Mouse (Mus musculus) myocyte (in vitro differentiated cells): Measurements from ENCODE around the gene Amhr2. TPM values are rescaled to one million over a fixed set of nuclear protein-coding genes. Genes with fewer than 3 reads are reported as not detected.

ENCODE experiments used
- H3K27me3 ChIP-seq: one replicate; pipeline ENCODE4 v1.6.1; 2011; ENCODE audit not compliant: control insufficient read depth, insufficient read depth, insufficient read length
- H3K36me3 ChIP-seq: one replicate; pipeline ENCODE4 v1.6.1; 2011; ENCODE audit not compliant: control insufficient read depth, insufficient read depth
- H3K4me2 ChIP-seq: one replicate; pipeline ENCODE4 v1.6.1; 2011; ENCODE audit warnings: low read depth, control low read depth
- H3K4me3 ChIP-seq: one replicate; pipeline ENCODE4 v1.5.1; 2011; ENCODE audit warnings: mild to moderate bottlenecking, control low read depth, moderate library complexity
- H3K79me2 ChIP-seq: one replicate; pipeline ENCODE4 v1.6.1; 2011; ENCODE audit not compliant: control insufficient read depth, insufficient read depth
- H3ac ChIP-seq: one replicate; pipeline ENCODE4 v1.6.1; 2011; ENCODE audit not compliant: control insufficient read depth, insufficient read length
- CEBPB ChIP-seq: IDR thresholded peaks from 2 replicates; pipeline ENCODE4 v1.6.1; 2011; ENCODE audit warnings: mild to moderate bottlenecking, moderate library complexity; ENCODE audit not compliant: poor library complexity, insufficient read depth, severe bottlenecking
- E2F4 ChIP-seq: IDR thresholded peaks from one replicate; pipeline ENCODE4 v1.6.1; 2011; ENCODE audit warnings: mild to moderate bottlenecking, control low read depth, moderate library complexity; ENCODE audit not compliant: insufficient read depth
- MAX ChIP-seq: IDR thresholded peaks from one replicate; pipeline ENCODE4 v1.6.1; 2011; ENCODE audit warnings: low read depth, mild to moderate bottlenecking, control low read depth
- MYOD1 ChIP-seq, 3 experiments: IDR thresholded peaks; one replicate each; pipeline ENCODE4 v1.6.1; 2011; ENCODE audit warnings: control low read depth in 2 of 3, low read depth in 2 of 3, mild to moderate bottlenecking in 2 of 3, moderate library complexity in 1 of 3; ENCODE audit not compliant: insufficient read length in 2 of 3, control insufficient read depth in 1 of 3
- MYOG ChIP-seq, 3 experiments: IDR thresholded peaks; one replicate each; pipeline ENCODE4 v1.6.1; 2011; ENCODE audit warnings: control low read depth in 2 of 3, low read depth in 2 of 3, mild to moderate bottlenecking in 2 of 3; ENCODE audit not compliant: insufficient read length in 2 of 3, control insufficient read depth in 1 of 3, insufficient read depth in 1 of 3
- POLR2A ChIP-seq: IDR thresholded peaks from one replicate; pipeline ENCODE4 v1.6.1; 2011; ENCODE audit warnings: low read depth, mild to moderate bottlenecking, control low read depth, moderate library complexity; ENCODE audit not compliant: insufficient read length
- POLR2AphosphoS2 ChIP-seq: IDR thresholded peaks from one replicate; pipeline ENCODE4 v1.6.1; 2011; ENCODE audit warnings: low read depth, control low read depth; ENCODE audit not compliant: insufficient read length
- REST ChIP-seq: IDR thresholded peaks from one replicate; pipeline ENCODE4 v1.6.1; 2011; ENCODE audit warnings: mild to moderate bottlenecking, control low read depth, moderate library complexity; ENCODE audit not compliant: insufficient read depth, insufficient read length
- SRF ChIP-seq: IDR thresholded peaks from one replicate; pipeline ENCODE4 v1.6.1; 2011; ENCODE audit warnings: low read depth; ENCODE audit not compliant: control insufficient read depth, insufficient read length
- TCF12 ChIP-seq: IDR thresholded peaks from one replicate; pipeline ENCODE4 v1.6.1; 2011; ENCODE audit warnings: mild to moderate bottlenecking, control low read depth; ENCODE audit not compliant: poor library complexity, insufficient read depth, severe bottlenecking
- TCF3 ChIP-seq: IDR thresholded peaks from one replicate; pipeline ENCODE4 v1.6.1; 2011; ENCODE audit warnings: low read depth, control low read depth; ENCODE audit not compliant: insufficient read length
- USF1 ChIP-seq: IDR thresholded peaks from one replicate; pipeline ENCODE4 v1.6.1; 2011; ENCODE audit warnings: low read depth, mild to moderate bottlenecking, control low read depth, moderate library complexity
- polyA plus RNA-seq: library from polyadenylated mRNA; unstranded; fragments of >200 nt; fragmentation: generic; extraction: Trizol; gene quantifications from one replicate; pipeline ENCODE4 v1.2.1, GENCODE M21; 2012; ENCODE audit warnings: missing spikeins

The Amhr2 gene
- polyA plus RNA-seq, 1 experiment = 0.32 TPM

DNA sequence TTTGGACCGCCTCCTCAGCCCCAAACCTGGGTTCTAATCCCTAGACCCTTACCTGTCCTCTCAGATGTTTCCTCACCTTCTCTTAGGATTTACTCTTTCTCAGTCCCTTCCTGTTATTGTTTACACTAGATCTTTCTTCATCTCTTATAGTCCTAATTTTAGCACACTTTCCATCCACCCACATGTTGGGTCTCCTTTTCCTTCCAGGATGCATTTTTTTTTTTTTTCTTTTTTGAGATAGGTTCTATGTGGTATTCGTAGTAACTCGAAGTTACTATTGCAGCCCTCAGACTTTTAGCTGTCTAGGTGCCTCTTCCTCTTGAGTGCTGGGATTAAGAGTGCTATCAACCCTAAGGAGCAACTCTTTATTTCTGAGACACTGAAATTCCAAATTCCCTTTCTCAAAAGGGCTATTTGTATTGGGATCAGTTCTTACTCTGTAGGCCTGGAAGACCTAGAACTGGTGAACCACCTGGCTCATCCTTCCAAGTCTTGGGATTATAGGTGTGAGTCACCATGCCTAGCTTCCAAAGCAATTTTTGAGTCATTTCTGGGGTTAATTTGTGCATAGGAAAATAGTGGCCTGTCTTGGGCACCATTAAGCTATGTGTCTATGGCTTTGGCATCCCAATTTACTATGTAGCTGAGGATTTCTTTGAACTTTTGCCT lies 38.1 kb upstream of the Amhr2 start:
- Histone ChIP-seq H3ac (no peak overlapping the region), H3K79me2 (peaks cover 53% of the 10 kb centered on the region), H3K4me2 (peak overlapping the region; percentile 79), H3K36me3 (peaks cover 37% of the 10 kb centered on the region), H3K27me3 (no peaks in the 10 kb centered on the region), H3K4me3 (peak overlapping the region; percentile 33)
- TF ChIP-seq MAX (no peak), USF1 (no peak), POLR2A (no peak), SRF (no peak), MYOD1 (IDR thresholded peaks at IDR 0.05; ENCODE audit: control insufficient read depth in 1 of 3, insufficient read length in 2 of 3, low read depth in 2 of 3) (no peak), POLR2AphosphoS2 (no peak), TCF12 (no peak), E2F4 (no peak), TCF3 (no peak), MYOG (IDR thresholded peaks at IDR 0.05; ENCODE audit: control insufficient read depth in 1 of 3, insufficient read depth in 1 of 3, insufficient read length in 2 of 3, low read depth in 2 of 3) (no peak), CEBPB (no peak), REST (no peak)

DNA sequence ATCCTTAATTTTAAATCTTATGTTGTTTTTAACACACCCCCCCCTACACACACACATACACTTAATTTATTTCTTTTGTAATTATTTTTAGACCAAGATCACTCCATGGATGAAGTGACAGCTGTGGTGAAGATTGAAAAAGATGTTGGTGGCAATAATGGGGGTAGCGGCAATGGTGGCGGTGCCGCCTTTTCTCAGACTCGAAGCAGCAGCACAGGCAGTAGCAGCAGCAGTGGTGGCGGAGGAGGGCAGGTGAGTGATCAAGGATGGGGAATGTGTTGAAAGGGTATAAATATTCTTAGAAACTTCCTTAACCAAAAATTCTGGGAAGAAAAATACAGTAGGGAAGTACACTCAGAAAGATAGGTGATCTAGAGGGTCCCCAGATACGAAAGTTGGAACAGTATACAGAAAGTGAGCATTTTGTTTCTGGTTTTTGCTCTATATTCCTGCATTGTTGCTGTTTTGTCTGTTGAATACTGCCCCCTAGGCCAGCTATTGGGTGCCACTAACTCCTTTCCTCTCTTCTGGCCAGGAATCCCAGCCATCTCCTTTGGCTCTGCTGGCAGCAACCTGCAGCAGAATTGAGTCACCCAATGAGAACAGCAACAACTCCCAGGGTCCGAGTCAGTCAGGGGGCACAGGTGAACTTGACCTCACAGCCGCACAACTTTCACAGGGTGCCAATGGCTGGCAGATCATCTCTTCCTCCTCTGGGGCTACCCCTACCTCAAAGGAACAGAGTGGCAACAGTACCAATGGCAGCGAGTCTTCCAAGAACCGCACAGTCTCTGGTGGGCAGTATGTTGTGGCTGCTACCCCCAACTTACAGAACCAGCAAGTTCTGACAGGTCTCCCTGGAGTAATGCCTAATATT lies 37.2 kb upstream of the Amhr2 start:
- TF ChIP-seq TCF12 (no peak), TCF3 (no peak), SRF (no peak), REST (no peak), CEBPB (no peak), POLR2A (no peak), E2F4 (no peak), POLR2AphosphoS2 (no peak), MAX (no peak), USF1 (no peak), MYOG (IDR thresholded peaks at IDR 0.05; ENCODE audit: control insufficient read depth in 1 of 3, insufficient read depth in 1 of 3, insufficient read length in 2 of 3, low read depth in 2 of 3) (no peak), MYOD1 (IDR thresholded peaks at IDR 0.05; ENCODE audit: control insufficient read depth in 1 of 3, insufficient read length in 2 of 3, low read depth in 2 of 3) (no peak)
- no peak overlapping the region for H3ac ChIP-seq
- H3K27me3 ChIP-seq = no peaks in the 10 kb centered on the region
- H3K4me2 ChIP-seq = peak overlapping the region; percentile 79
- H3K4me3 ChIP-seq = peak overlapping the region; percentile 33
- H3K79me2 ChIP-seq = peaks cover 62% of the 10 kb centered on the region
- peaks cover 45% of the 10 kb centered on the region for H3K36me3 ChIP-seq

DNA sequence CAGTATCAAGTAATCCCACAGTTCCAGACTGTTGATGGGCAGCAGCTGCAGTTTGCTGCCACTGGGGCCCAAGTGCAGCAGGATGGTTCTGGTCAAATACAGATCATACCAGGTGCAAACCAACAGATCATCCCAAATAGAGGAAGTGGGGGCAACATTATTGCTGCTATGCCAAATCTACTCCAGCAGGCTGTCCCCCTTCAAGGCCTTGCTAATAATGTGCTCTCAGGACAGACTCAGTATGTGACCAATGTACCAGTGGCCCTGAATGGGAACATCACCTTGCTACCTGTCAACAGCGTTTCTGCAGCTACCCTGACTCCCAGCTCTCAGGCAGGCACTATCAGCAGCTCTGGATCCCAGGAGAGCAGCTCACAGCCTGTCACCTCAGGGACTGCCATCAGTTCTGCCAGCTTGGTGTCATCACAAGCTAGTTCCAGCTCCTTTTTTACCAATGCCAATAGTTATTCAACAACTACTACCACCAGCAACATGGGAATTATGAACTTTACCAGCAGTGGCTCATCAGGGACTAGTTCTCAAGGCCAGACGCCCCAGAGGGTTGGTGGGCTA lies 36.5 kb upstream of the Amhr2 start:
- Histone ChIP-seq H3ac (no peak overlapping the region), H3K4me2 (peak overlapping the region; percentile 25), H3K27me3 (no peaks in the 10 kb centered on the region), H3K36me3 (peaks cover 45% of the 10 kb centered on the region), H3K4me3 (no peak overlapping the region), H3K79me2 (peaks cover 69% of the 10 kb centered on the region)
- TF ChIP-seq POLR2A = no peak
- TF ChIP-seq E2F4 = no peak
- TF ChIP-seq POLR2AphosphoS2 = no peak
- TF ChIP-seq MYOD1 (IDR thresholded peaks at IDR 0.05; ENCODE audit: control insufficient read depth in 1 of 3, insufficient read length in 2 of 3, low read depth in 2 of 3) = no peak
- TF ChIP-seq USF1 = no peak
- no peak for TF ChIP-seq TCF3
- no peak for TF ChIP-seq MYOG (IDR thresholded peaks at IDR 0.05; ENCODE audit: control insufficient read depth in 1 of 3, insufficient read depth in 1 of 3, insufficient read length in 2 of 3, low read depth in 2 of 3)
- TF ChIP-seq CEBPB = no peak
- TF ChIP-seq TCF12 = no peak
- TF ChIP-seq REST = no peak
- TF ChIP-seq MAX = no peak

DNA sequence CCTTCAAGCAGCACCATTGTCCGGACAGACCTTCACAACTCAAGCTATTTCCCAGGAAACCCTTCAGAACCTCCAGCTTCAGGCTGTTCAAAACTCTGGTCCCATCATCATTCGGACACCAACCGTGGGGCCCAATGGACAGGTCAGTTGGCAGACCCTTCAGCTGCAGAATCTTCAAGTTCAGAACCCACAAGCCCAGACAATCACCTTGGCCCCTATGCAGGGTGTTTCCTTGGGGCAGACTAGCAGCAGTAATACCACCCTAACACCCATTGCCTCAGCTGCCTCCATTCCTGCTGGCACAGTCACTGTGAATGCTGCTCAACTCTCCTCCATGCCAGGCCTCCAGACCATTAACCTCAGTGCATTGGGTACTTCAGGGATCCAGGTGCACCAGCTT lies 35.9 kb upstream of the Amhr2 start:
- peaks cover 76% of the 10 kb centered on the region for H3K79me2 ChIP-seq
- H3K4me2 ChIP-seq = peak overlapping the region; percentile 25
- no peaks in the 10 kb centered on the region for H3K27me3 ChIP-seq
- H3K4me3 ChIP-seq = no peak overlapping the region
- peaks cover 45% of the 10 kb centered on the region for H3K36me3 ChIP-seq
- H3ac ChIP-seq = no peak overlapping the region
- no peak for TF ChIP-seq MYOD1 (IDR thresholded peaks at IDR 0.05; ENCODE audit: control insufficient read depth in 1 of 3, insufficient read length in 2 of 3, low read depth in 2 of 3)
- TF ChIP-seq REST = no peak
- no peak for TF ChIP-seq POLR2A
- TF ChIP-seq E2F4 = no peak
- no peak for TF ChIP-seq POLR2AphosphoS2
- no peak for TF ChIP-seq TCF12
- TF ChIP-seq CEBPB = no peak
- no peak for TF ChIP-seq MYOG (IDR thresholded peaks at IDR 0.05; ENCODE audit: control insufficient read depth in 1 of 3, insufficient read depth in 1 of 3, insufficient read length in 2 of 3, low read depth in 2 of 3)
- TF ChIP-seq USF1 = no peak
- no peak for TF ChIP-seq TCF3
- TF ChIP-seq MAX = no peak
- TF ChIP-seq SRF = no peak
